Mouse (Mus musculus) stomach, embryonic 16.5 days (tissue): ENCODE measurements around the gene Dusp7. TPM values are rescaled to one million over a fixed set of nuclear protein-coding genes. Genes with fewer than 3 reads are reported as not detected.

ENCODE experiments used
- ATAC-seq: fragments of 200-750 bp; cut with Nextera tagmentation; 2 replicates; pipeline ENCODE4 v1.8.0; 2017; ENCODE audit warnings: moderate number of reproducible peaks, moderate TSS enrichment; ENCODE audit not compliant: insufficient read depth, low FRiP score
- H3K27ac ChIP-seq: fragments of 300-500 bp; sonication (generic); 2 replicates; pipeline ENCODE4 v1.5.1; 2014; ENCODE audit warnings: low read length
- H3K27me3 ChIP-seq: fragments of 300-500 bp; sonication (generic); 2 replicates; pipeline ENCODE4 v1.6.1; 2014; ENCODE audit warnings: low read length, control low read depth, mixed read lengths; ENCODE audit not compliant: control insufficient read depth, insufficient read depth
- H3K36me3 ChIP-seq: fragments of 300-500 bp; sonication (generic); 2 replicates; pipeline ENCODE4 v1.6.1; 2014; ENCODE audit warnings: low read length; ENCODE audit not compliant: control insufficient read depth, insufficient read depth
- H3K4me1 ChIP-seq: fragments of 300-500 bp; sonication (generic); 2 replicates; pipeline ENCODE4 v1.6.1; 2014; ENCODE audit warnings: low read length, control low read depth, mixed read lengths; ENCODE audit not compliant: control insufficient read depth, insufficient read depth
- H3K4me2 ChIP-seq: fragments of 300-500 bp; sonication (generic); 2 replicates; pipeline ENCODE4 v1.6.1; 2014; ENCODE audit warnings: low read depth, low read length, mixed read lengths
- H3K4me3 ChIP-seq: fragments of 300-500 bp; sonication (generic); replicated peaks from 2 replicates; pipeline ENCODE4 v1.5.1; 2014; ENCODE audit warnings: mild to moderate bottlenecking, low read length
- H3K9ac ChIP-seq: fragments of 300-500 bp; sonication (generic); 2 replicates; pipeline ENCODE4 v1.6.1; 2014; ENCODE audit warnings: low read length
- H3K9me3 ChIP-seq: fragments of 300-500 bp; sonication (generic); replicated peaks from 2 replicates; pipeline ENCODE4 v1.6.1; 2016; ENCODE audit warnings: low read length, control low read depth; ENCODE audit not compliant: control insufficient read depth
- WGBS: fragments of 180-500 bp; shearing (Covaris S2); extraction: QIAGEN DNeasy Blood & Tissue Kit; methylation state at CpG from one replicate; pipeline ENCODE4 v1.1.7; 2014; 5-methylcytosine and 5-hydroxymethylcytosine counted together
- polyA plus RNA-seq: library from polyadenylated mRNA; unstranded; fragments of >200 nt; fragmentation: Nextera tagmentation; extraction: Ambion mirVana; gene quantifications from 2 replicates; pipeline ENCODE4 v1.2.1, GENCODE M21; 2015

The Dusp7 gene
- polyA plus RNA-seq, 1 experiment from 2014 or later, result 14.2 TPM

DNA sequence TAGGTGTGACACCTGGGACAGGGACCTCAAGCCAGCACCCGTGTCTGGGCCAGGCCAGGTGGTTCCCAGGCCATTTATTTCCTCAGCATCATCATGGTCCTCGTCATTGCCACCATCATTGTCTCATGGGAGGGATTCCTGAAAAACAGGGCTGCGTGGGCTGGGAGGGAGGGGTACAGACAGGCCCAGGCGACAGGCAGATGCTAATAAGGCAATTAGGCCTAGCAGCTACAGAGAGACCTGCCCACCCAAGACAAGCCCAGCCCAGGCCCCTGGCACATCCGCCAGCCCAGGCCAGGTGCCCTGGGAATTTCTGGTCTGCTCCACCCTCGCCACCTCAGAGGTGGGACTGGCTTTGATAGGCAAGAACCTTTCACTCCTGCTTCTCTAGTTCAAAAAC, 9.1 kb upstream of the Dusp7 start:
- H3K27me3 ChIP-seq, result no peaks in the 10 kb centered on the region
- WGBS, result 52% methylated on average over 6 of the region's 6 CpGs
- peaks cover 23% of the 10 kb centered on the region for H3K4me1 ChIP-seq
- H3K4me2 ChIP-seq, result no peak overlapping the region
- H3K27ac ChIP-seq, result peak overlapping the region; percentile 10; the same call in 1 of the 2 replicates
- no peaks in the 10 kb centered on the region for H3K36me3 ChIP-seq
- ATAC-seq, result no peak
- no peak overlapping the region for H3K4me3 ChIP-seq
- H3K9me3 ChIP-seq, result no peaks in the 10 kb centered on the region
- H3K9ac ChIP-seq, result peak overlapping the region; percentile 33; the same call in 1 of the 2 replicates

DNA sequence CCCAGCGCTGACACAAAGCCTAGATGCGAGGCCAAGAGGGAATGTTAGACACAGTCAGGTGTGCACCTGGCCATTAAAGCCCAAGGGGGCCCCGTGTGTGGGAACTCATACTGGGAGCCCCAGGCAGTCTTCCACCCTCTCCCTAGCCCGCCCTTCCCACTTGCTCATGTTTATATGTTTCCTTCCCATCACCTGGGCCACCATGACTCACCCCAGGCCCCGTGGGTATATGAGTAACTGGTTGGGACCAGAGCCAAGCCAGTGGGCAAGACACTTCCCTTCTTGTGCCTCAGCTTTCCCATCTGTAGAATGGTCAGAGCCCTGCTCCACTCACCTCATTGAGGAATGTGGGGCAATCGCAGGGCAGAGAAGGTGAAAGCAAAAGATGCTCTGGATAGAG, 7.3 kb upstream of the Dusp7 start:
- Histone ChIP-seq H3K9ac (no peak overlapping the region), H3K36me3 (no peaks in the 10 kb centered on the region), H3K4me3 (no peak overlapping the region), H3K4me1 (peaks cover 12% of the 10 kb centered on the region), H3K27me3 (no peaks in the 10 kb centered on the region), H3K9me3 (no peaks in the 10 kb centered on the region), H3K4me2 (no peak overlapping the region), H3K27ac (no peak overlapping the region)
- 75% methylated on average over 6 of the region's 6 CpGs for WGBS
- no peak for ATAC-seq

DNA sequence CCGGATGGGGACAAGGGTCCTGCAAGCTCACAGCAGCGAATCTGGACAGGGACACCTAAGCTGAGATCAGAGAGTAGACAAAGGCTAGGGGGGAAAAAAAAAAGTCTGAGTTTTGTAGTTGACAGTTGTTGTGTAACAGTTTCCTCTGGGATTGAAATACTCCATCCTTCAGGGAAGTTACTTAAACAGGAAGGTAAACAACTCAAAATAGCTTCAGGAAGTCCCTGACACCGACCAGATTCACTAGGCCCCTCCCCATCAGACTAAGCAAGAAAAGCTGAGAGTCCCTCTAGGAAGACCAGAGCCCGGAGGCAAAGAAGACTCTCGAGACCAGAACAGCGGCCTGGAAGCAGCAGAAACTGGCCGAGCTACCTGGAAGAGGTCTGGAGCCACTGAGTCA, 3.1 kb upstream of the Dusp7 start:
- WGBS, result 67% methylated on average over 7 of the region's 7 CpGs
- no peaks in the 10 kb centered on the region for H3K9me3 ChIP-seq
- no peak overlapping the region for H3K4me3 ChIP-seq
- no peak overlapping the region for H3K9ac ChIP-seq
- H3K4me1 ChIP-seq, result peaks cover 10% of the 10 kb centered on the region
- no peaks in the 10 kb centered on the region for H3K27me3 ChIP-seq
- H3K36me3 ChIP-seq, result no peaks in the 10 kb centered on the region
- no peak overlapping the region for H3K27ac ChIP-seq
- ATAC-seq, result no peak
- H3K4me2 ChIP-seq, result no peak overlapping the region

DNA sequence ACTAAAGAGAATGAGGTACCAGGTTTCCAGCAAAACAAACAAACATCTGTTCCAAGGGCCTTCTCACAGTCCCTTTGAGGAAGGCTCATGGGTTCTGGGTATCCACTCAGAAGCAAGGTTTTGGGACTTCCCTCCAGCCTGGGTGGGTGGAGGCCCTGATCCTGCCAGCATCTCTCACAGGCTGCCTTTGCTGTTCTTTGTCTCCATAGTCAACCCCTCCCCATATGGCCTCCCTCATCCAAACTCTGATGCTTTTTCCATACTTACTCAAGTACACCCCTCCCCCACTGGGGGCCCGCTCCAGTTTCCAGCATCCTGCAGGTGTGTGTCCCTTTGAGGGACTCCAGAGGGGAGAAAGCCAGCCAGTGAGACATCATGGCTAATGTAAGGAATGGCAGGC, 2.2 kb upstream of the Dusp7 start:
- no peaks in the 10 kb centered on the region for H3K27me3 ChIP-seq
- H3K4me1 ChIP-seq, result peaks cover 17% of the 10 kb centered on the region
- 50% methylated on average over 1 of the region's 1 CpGs for WGBS
- H3K27ac ChIP-seq, result no peak overlapping the region
- no peak overlapping the region for H3K4me2 ChIP-seq
- ATAC-seq, result no peak
- no peaks in the 10 kb centered on the region for H3K9me3 ChIP-seq
- H3K9ac ChIP-seq, result no peak overlapping the region
- no peak overlapping the region for H3K4me3 ChIP-seq
- no peaks in the 10 kb centered on the region for H3K36me3 ChIP-seq

DNA sequence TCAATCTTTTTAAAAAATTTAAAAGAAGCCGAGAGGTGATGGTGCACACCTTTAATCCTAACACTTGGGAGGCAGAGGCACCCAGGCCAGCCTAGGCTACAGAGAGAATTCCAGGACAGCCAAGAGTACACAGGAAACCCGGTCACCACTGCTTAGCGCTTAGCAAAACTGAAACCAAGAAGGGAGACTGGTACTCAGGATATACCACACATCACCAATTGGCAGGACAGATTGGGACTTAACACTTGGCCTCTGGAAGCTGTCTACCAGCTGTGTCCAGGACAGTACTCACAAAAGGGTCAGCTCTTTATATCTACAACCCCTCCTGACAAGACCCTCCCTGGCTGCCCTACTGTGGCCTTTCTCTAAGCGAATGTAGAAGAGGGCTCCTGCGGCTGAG, 1.4 kb upstream of the Dusp7 start:
- WGBS, result 19% methylated on average over 5 of the region's 5 CpGs
- Histone ChIP-seq H3K36me3 (no peaks in the 10 kb centered on the region), H3K4me2 (peak overlapping the region; percentile 97), H3K9ac (peak overlapping the region; percentile 60), H3K27me3 (no peaks in the 10 kb centered on the region), H3K4me3 (peak overlapping the region; percentile 87), H3K27ac (peak overlapping the region; percentile 63), H3K9me3 (no peaks in the 10 kb centered on the region), H3K4me1 (peaks cover 26% of the 10 kb centered on the region)
- no peak for ATAC-seq

DNA sequence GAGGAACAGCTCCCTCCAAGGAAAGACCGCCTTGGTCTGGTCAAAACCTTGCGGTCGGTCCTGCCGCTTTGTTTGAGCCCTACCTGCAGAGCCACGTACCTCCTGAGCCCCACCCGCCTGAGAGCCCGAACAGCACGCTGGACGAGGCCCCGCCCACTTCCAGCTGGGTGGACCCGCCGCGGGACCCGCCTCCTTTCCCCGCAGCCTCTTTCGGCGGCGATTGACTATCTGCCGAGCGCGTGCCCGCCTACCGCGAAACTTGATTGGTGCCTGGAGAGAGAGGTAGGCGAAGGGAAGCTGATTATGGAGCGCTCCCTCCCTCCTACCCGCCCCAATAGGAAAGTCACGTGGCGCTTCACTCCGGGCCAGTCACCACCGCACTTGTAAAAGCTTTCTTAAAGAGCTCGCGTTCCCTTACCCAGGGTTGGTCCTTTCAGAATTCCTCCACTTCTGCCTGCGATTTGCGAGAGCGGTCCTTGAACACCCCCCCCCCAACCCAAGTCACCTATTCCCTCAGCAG, 780 bp upstream of the Dusp7 start:
- peak overlapping the region; percentile 96 for H3K27ac ChIP-seq
- H3K4me1 ChIP-seq, result peaks cover 32% of the 10 kb centered on the region
- under 1% methylated on average over 36 of the region's 36 CpGs for WGBS
- ATAC-seq, result peak; percentile 95
- H3K9ac ChIP-seq, result peak overlapping the region; percentile 97
- H3K36me3 ChIP-seq, result 0 out of 2 replicates have a peak, but pooled peaks cover 2% of the 10 kb centered on the region
- peak overlapping the region; percentile 87 for H3K4me3 ChIP-seq
- H3K9me3 ChIP-seq, result no peaks in the 10 kb centered on the region
- H3K27me3 ChIP-seq, result no peaks in the 10 kb centered on the region
- peak overlapping the region; percentile 97 for H3K4me2 ChIP-seq

DNA sequence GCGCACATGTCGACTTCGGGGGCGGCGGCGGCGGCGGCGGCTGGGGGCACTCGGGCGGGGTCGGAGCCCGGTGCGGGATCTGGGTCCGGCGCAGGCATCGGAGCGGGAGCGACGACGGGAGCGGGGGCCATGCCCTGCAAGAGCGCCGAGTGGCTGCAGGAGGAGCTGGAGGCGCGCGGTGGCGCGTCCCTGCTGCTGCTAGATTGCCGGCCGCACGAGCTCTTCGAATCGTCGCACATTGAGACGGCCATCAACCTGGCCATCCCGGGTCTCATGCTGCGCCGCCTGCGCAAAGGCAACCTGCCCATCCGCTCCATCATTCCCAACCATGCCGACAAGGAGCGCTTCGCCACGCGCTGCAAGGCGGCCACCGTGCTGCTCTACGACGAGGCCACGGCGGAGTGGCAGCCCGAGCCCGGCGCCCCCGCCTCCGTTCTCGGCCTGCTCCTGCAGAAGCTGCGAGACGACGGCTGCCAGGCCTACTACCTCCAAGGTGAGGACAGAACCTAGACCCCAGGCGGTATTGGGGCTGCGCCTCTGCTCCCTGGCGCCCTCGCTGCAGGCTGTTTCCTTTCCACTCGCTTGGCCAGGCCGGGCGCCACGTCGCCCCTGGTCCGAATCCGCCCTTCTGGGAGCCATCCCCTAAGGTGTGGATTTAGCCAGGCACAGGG, 534 bp downstream of the Dusp7 start:
- 0 out of 2 replicates have a peak, but pooled peaks cover 10% of the 10 kb centered on the region for H3K36me3 ChIP-seq
- H3K4me1 ChIP-seq, result peaks cover 32% of the 10 kb centered on the region
- no peaks in the 10 kb centered on the region for H3K9me3 ChIP-seq
- H3K27me3 ChIP-seq, result no peaks in the 10 kb centered on the region
- H3K9ac ChIP-seq, result peak overlapping the region; percentile 97
- no peak for ATAC-seq
- H3K4me3 ChIP-seq, result peak overlapping the region; percentile 87
- H3K4me2 ChIP-seq, result peak overlapping the region; percentile 97
- peak overlapping the region; percentile 96 for H3K27ac ChIP-seq
- under 1% methylated on average over 72 of the region's 72 CpGs for WGBS

DNA sequence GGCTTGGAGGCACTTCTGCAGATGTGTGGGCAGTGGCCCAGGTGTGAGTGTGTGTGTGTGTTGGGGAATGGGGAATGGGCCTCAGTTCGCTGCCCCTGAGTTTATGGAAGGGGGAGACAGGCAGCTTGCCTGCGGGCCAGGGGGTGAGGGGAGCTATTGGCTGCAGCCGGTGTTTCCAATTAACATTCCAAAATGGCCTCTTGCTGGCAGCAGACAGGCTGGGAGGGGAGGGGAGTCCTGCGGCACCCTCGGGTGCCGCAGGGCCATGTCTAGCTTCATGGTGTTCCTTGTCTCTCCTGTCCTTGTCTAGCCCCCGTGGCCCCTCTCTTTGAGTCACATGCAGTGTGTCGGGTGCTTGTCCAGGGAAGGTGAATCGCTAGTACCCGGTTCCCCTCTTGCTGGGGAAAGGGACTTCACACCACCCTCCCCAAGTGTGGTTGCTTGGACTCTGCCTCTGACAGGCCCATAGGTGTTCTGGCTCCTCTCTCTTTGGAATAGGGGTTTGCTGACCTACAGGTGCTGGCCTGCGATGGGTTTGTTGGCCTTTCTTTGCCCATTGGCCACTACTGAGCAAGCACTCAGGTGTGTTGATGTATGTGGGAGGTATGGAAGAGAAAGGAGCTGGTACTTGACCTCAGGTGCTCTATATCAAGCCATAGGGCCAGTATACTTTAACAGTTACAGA, 1.5 kb downstream of the Dusp7 start:
- H3K27me3 ChIP-seq, result no peaks in the 10 kb centered on the region
- H3K4me3 ChIP-seq, result peak overlapping the region; percentile 87
- H3K4me1 ChIP-seq, result peaks cover 32% of the 10 kb centered on the region
- H3K36me3 ChIP-seq, result 0 out of 2 replicates have a peak, but pooled peaks cover 12% of the 10 kb centered on the region
- peak overlapping the region; percentile 97 for H3K9ac ChIP-seq
- H3K27ac ChIP-seq, result peak overlapping the region; percentile 96
- no peaks in the 10 kb centered on the region for H3K9me3 ChIP-seq
- peak overlapping the region; percentile 97 for H3K4me2 ChIP-seq
- ATAC-seq, result no peak
- WGBS, result 6% methylated on average over 11 of the region's 11 CpGs
